ENCODE assay signal across 11 mouse cellular contexts in genomic region chr17:28882810-28883209, GRCm38 (mm10). TPM values are rescaled to one million over a fixed set of nuclear protein-coding genes. Genes with fewer than 3 reads are reported as not detected.
A peak's percentile ranks its signal among the peaks of the same experiment; 100 is the strongest.
DNase-seq lines count a peak whose midpoint lies in the region; ATAC-seq and TF ChIP-seq lines count a peak whose summit lies in the region.
"Had no signal": no experiment of that assay in that cellular context is flagged by ENCODE, and none has a peak within 500 bp of the region (broad histone marks: within the 10 kb centered on the region; RNA-seq: fewer than 3 reads in every experiment).

No protein-coding gene starts in this region.

- H3K9ac ChIP-seq in heart, embryonic 15.5 days: no peak overlapping the region
- H3K9ac ChIP-seq in hindbrain, postnatal 0 days (replicated peaks; ENCODE audit: low read length): no peak overlapping the region
- H3K9ac ChIP-seq: limb, embryonic 15.5 days had no signal

- H3K27me3 ChIP-seq in heart, embryonic 15.5 days: peaks cover 18% of the 10 kb centered on the region
- no peaks in the 10 kb centered on the region for H3K27me3 ChIP-seq in hindbrain, postnatal 0 days (ENCODE audit: insufficient read depth, low read length)
- no peaks in the 10 kb centered on the region for H3K27me3 ChIP-seq in small intestine, adult 2 months (ENCODE audit: control insufficient read depth, insufficient read depth, low read length)

- H3K9me3 ChIP-seq in heart, embryonic 15.5 days (replicated peaks): no peaks in the 10 kb centered on the region
- H3K9me3 ChIP-seq in hindbrain, postnatal 0 days (ENCODE audit: low read length): no peaks in the 10 kb centered on the region
- H3K9me3 ChIP-seq: limb, embryonic 15.5 days had no signal

- no peaks in the 10 kb centered on the region for H3K36me3 ChIP-seq in heart, embryonic 15.5 days
- H3K36me3 ChIP-seq in hindbrain, postnatal 0 days (ENCODE audit: insufficient read depth, low read length): no peaks in the 10 kb centered on the region
- no peaks in the 10 kb centered on the region for H3K36me3 ChIP-seq in small intestine, adult 2 months (ENCODE audit: control insufficient read depth, insufficient read depth, low read length)
- H3K36me3 ChIP-seq: limb, embryonic 15.5 days had no signal

- no peak overlapping the region for H3K27ac ChIP-seq in heart, embryonic 15.5 days
- H3K27ac ChIP-seq in hindbrain, postnatal 0 days: no peak overlapping the region
- no peak overlapping the region for H3K27ac ChIP-seq in small intestine, adult 2 months (ENCODE audit: insufficient read depth, low read depth, low read length)
- H3K27ac ChIP-seq: limb, embryonic 15.5 days had no signal

- ATAC-seq in heart, embryonic 15.5 days (replicated peaks; ENCODE audit: insufficient number of reproducible peaks, insufficient read depth, low FRiP score, low read depth): no peak
- no peak for ATAC-seq in hindbrain, postnatal 0 days

- 51% methylated on average over 8 of the region's 8 CpGs for WGBS in heart, embryonic 15.5 days
- 53% methylated on average over 8 of the region's 8 CpGs for WGBS in hindbrain, postnatal 0 days
- WGBS in small intestine, adult 2 months: 48% methylated on average over 8 of the region's 8 CpGs

- no peak overlapping the region for H3K4me3 ChIP-seq in heart, embryonic 15.5 days
- H3K4me3 ChIP-seq in hindbrain, postnatal 0 days (ENCODE audit: low read length): no peak overlapping the region
- no peak overlapping the region for H3K4me3 ChIP-seq in small intestine, adult 2 months (ENCODE audit: low read depth, low read length)
- H3K4me3 ChIP-seq: limb, embryonic 15.5 days had no signal

- peaks cover 6% of the 10 kb centered on the region for H3K4me1 ChIP-seq in heart, embryonic 15.5 days (replicated peaks)
- H3K4me1 ChIP-seq in hindbrain, postnatal 0 days (ENCODE audit: insufficient read depth, low read length): 0 out of 2 replicates have a peak, but pooled peaks cover 3% of the 10 kb centered on the region
- H3K4me1 ChIP-seq in small intestine, adult 2 months (ENCODE audit: control insufficient read depth, insufficient read depth, insufficient read length, low read length): no peaks in the 10 kb centered on the region; the same call in 1 of the 2 replicates

- 0 out of 2 replicates have a peak overlapping the region, but pooled peaks have one; percentile 6 for H3K4me2 ChIP-seq in heart, embryonic 15.5 days
- H3K4me2 ChIP-seq in hindbrain, postnatal 0 days (ENCODE audit: low read depth, low read length): peak overlapping the region; percentile 45; the same call in 1 of the 2 replicates
- H3K4me2 ChIP-seq: limb, embryonic 15.5 days had no signal

- no peak for DNase-seq in heart, postnatal 10 days
- DNase-seq in thymus, postnatal 14 days: peak; percentile 36
- no peak for DNase-seq in thymus, postnatal 25 days
- DNase-seq in hindbrain, postnatal 0 days (ENCODE audit: low spot score): no peak
- DNase-seq in layer of hippocampus, adult 9-11 months: no peak
- no peak for DNase-seq in ovary, postnatal 14 days (ENCODE audit: low spot score)

- TF ChIP-seq POLR2A in small intestine, adult 2 months (IDR thresholded peaks at IDR 0.05; ENCODE audit: low read depth, low read length): no peak

- intact Hi-C loops in heart, postnatal 10 days (cut with DNase I): no loop called here

- peak; percentile 34; the same call in 1 of the 2 replicates for TF ChIP-seq CTCF in hindbrain, postnatal 0 days (IDR thresholded peaks at IDR 0.05; ENCODE audit: low read depth)
- peak; percentile 5; the same call in 1 of the 2 replicates for TF ChIP-seq CTCF in small intestine, adult 2 months (IDR thresholded peaks at IDR 0.05; ENCODE audit: extremely low read depth, insufficient read length, insufficient replicate concordance, low read depth, low read length)

RNA-seq across cellular contexts. Expression of gene Pnpla1, which starts 24.6 kb away (rescaled TPM):
- not detected in 2 replicates for polyA plus RNA-seq in heart, embryonic 15.5 days (2015; fragmentation: Nextera tagmentation; extraction: Ambion mirVana)
- not detected for total RNA-seq in heart, postnatal 10 days (2021)
- total RNA-seq in hindbrain, postnatal 0 days (2014; rRNA removed): 0.10 and 0.22 TPM in 2 replicates
- polyA plus RNA-seq in hindbrain, postnatal 0 days (2015; fragmentation: Nextera tagmentation; extraction: Ambion mirVana): 0.08 and 0.09 TPM in 2 replicates
- polyA plus RNA-seq in small intestine, adult 2 months (2012; rRNA removed): 0.46 and 0.77 TPM in 2 replicates
- polyA plus RNA-seq: brain, embryonic 14.5 days; embryonic facial prominence, embryonic 11.5 days had no signal

RNA-seq across cellular contexts. Expression of gene 4930539E08Rik, which starts 32.3 kb away (rescaled TPM):
- polyA plus RNA-seq in heart, embryonic 15.5 days (2015; fragmentation: Nextera tagmentation; extraction: Ambion mirVana): 0.04 and 0.30 TPM in 2 replicates
- total RNA-seq in heart, postnatal 10 days (2021): under 1 TPM in 1 of 2 experiments, not detected in 1; 0.05 TPM
- 5.6 and 13.0 TPM in 2 replicates for total RNA-seq in hindbrain, postnatal 0 days (2014; rRNA removed)
- polyA plus RNA-seq in hindbrain, postnatal 0 days (2015; fragmentation: Nextera tagmentation; extraction: Ambion mirVana): 1.6 and 2.1 TPM in 2 replicates
- 26.9 and 94.4 TPM in 2 replicates for polyA plus RNA-seq in small intestine, adult 2 months (2012; rRNA removed)
